Mouse (Mus musculus) ES-Bruce4 (cell line): ENCODE data around the gene Hdac9.

Experiments
- CTCF ChIP-seq: IDR thresholded peaks from one replicate; pipeline ENCODE4 v1.8.1; 2011; ENCODE audit warnings: low read depth, low read length
- EP300 ChIP-seq: IDR thresholded peaks from 2 replicates; pipeline ENCODE4 v1.6.1; 2011; ENCODE audit warnings: low read depth, low read length; ENCODE audit not compliant: insufficient read depth

GRCm38 (mm10) chr12:34178931-34179330 is 738.0 kb downstream of the Hdac9 start:
- TF ChIP-seq CTCF (no peak), EP300 (no peak)
